Mouse (Mus musculus) brown adipose tissue, adult 24 weeks (tissue): ENCODE data around the gene Zfp683. TPM values are rescaled to one million over a fixed set of nuclear protein-coding genes. Genes with fewer than 3 reads are reported as not detected.

Source experiments
- H3K27ac ChIP-seq: fragments of 200-500 bp; replicated peaks from 2 replicates; pipeline ENCODE4 v1.5.1; 2012; ENCODE audit warnings: low read depth, mild to moderate bottlenecking, low read length
- H3K4me1 ChIP-seq: fragments of 200-500 bp; 2 replicates; pipeline ENCODE4 v1.6.1; 2012; ENCODE audit warnings: low read length, mixed read lengths; ENCODE audit not compliant: control insufficient read depth, insufficient read depth, insufficient read length
- H3K4me3 ChIP-seq: fragments of 200-500 bp; 2 replicates; pipeline ENCODE4 v1.5.1; 2012; ENCODE audit warnings: low read depth, mild to moderate bottlenecking, low read length, moderate library complexity; ENCODE audit not compliant: insufficient read depth
- polyA plus RNA-seq: library from polyadenylated mRNA; stranded (reverse); fragments of >200 nt; gene quantifications from 2 replicates; pipeline ENCODE4 v1.2.4, GENCODE M21; 2012; ENCODE audit not compliant: missing spikeins, insufficient read depth, insufficient read length

The Zfp683 gene
- polyA plus RNA-seq, 1 experiment: not detected

- Histone ChIP-seq H3K4me1 (no peaks in the 10 kb centered on the region), H3K27ac (peak within 1 kb of the TSS; percentile 31), H3K4me3 (peak within 1 kb of the TSS; percentile 39)
These were observed 41.4 kb downstream of the Zfp683 start, which contains the start of gene Cd52 for GRCm38 (mm10) chr4:134094923-134095547. Gene Cd52 (minus strand): TSS chr4:134095082.

GRCm38 (mm10) chr4:134096120-134096519 lies 42.5 kb downstream of the Zfp683 start:
- H3K27ac ChIP-seq: no peak overlapping the region
- H3K4me1 ChIP-seq: no peaks in the 10 kb centered on the region
- H3K4me3 ChIP-seq: no peak overlapping the region

- H3K27ac ChIP-seq: peak overlapping the region; percentile 76
- no peaks in the 10 kb centered on the region for H3K4me1 ChIP-seq
- no peak overlapping the region for H3K4me3 ChIP-seq
These were observed 43.5 kb downstream of the Zfp683 start for GRCm38 (mm10) chr4:134097015-134097608.

GRCm38 (mm10) chr4:134098628-134099027 lies 45.0 kb downstream of the Zfp683 start:
- no peaks in the 10 kb centered on the region for H3K4me1 ChIP-seq
- H3K27ac ChIP-seq: peak overlapping the region; percentile 79
- no peak overlapping the region for H3K4me3 ChIP-seq

GRCm38 (mm10) chr4:134100245-134100644 lies 46.6 kb downstream of the Zfp683 start:
- Histone ChIP-seq H3K27ac (no peak overlapping the region), H3K4me1 (no peaks in the 10 kb centered on the region), H3K4me3 (no peak overlapping the region)

GRCm38 (mm10) chr4:134101979-134102741 lies 48.5 kb downstream of the Zfp683 start, which contains the start of gene Ubxn11:
Gene Ubxn11 (plus strand): TSS chr4:134102570.
- H3K4me1 ChIP-seq: no peaks in the 10 kb centered on the region
- no peak within 1 kb of the TSS for H3K27ac ChIP-seq
- H3K4me3 ChIP-seq: peak within 1 kb of the TSS; percentile 90

- Histone ChIP-seq H3K27ac (no peak overlapping the region), H3K4me3 (peak overlapping the region; percentile 90), H3K4me1 (no peaks in the 10 kb centered on the region)
These were observed 49.1 kb downstream of the Zfp683 start for GRCm38 (mm10) chr4:134102742-134103119.

- Histone ChIP-seq H3K4me1 (no peaks in the 10 kb centered on the region), H3K4me3 (no peak overlapping the region), H3K27ac (no peak overlapping the region)
These were observed 52.5 kb downstream of the Zfp683 start for GRCm38 (mm10) chr4:134106105-134106504.

- Histone ChIP-seq H3K27ac (no peak overlapping the region), H3K4me1 (no peaks in the 10 kb centered on the region), H3K4me3 (no peak overlapping the region)
These were observed 54.1 kb downstream of the Zfp683 start for GRCm38 (mm10) chr4:134107730-134108129.

GRCm38 (mm10) chr4:134108196-134108595 lies 54.6 kb downstream of the Zfp683 start:
- Histone ChIP-seq H3K4me1 (no peaks in the 10 kb centered on the region), H3K27ac (no peak overlapping the region), H3K4me3 (no peak overlapping the region)

Other genes starting within 250 kb of the Zfp683 start
- gene Rps6ka1, start 166.0 kb upstream of the Zfp683 start, polyA plus RNA-seq: 3.3 and 4.2 TPM in 2 replicates
- gene Hmgn2, start 85.2 kb upstream of the Zfp683 start, polyA plus RNA-seq: 63.7 and 65.2 TPM in 2 replicates
- gene Dhdds, start 52.9 kb upstream of the Zfp683 start, polyA plus RNA-seq: 17.2 and 19.6 TPM in 2 replicates
- gene Lin28a, start 35.0 kb upstream of the Zfp683 start, polyA plus RNA-seq: not detected in 2 replicates
- not detected in 2 replicates for gene Crybg2, start 7.0 kb downstream of the Zfp683 start, polyA plus RNA-seq
- 14.0 and 16.8 TPM in 2 replicates for gene Cd52, start 41.2 kb downstream of the Zfp683 start, polyA plus RNA-seq
- 2.1 TPM in 1 of 2 replicates, not detected in the other for gene Ubxn11, start 48.7 kb downstream of the Zfp683 start, polyA plus RNA-seq
- 39.0 and 44.7 TPM in 2 replicates for gene Sh3bgrl3, start 75.0 kb downstream of the Zfp683 start, polyA plus RNA-seq
- gene Cep85, start 133.3 kb downstream of the Zfp683 start, polyA plus RNA-seq: 4.9 and 10.0 TPM in 2 replicates
- not detected in 2 replicates for gene Gm7534, start 149.2 kb downstream of the Zfp683 start, polyA plus RNA-seq
- not detected in 2 replicates for gene Catsper4, start 173.5 kb downstream of the Zfp683 start, polyA plus RNA-seq
- gene Cnksr1, start 184.6 kb downstream of the Zfp683 start, polyA plus RNA-seq: 0.63 TPM in 1 of 2 replicates, not detected in the other
- not detected in 2 replicates for gene E130218I03Rik, start 189.8 kb downstream of the Zfp683 start, polyA plus RNA-seq
- gene Zfp593, start 191.8 kb downstream of the Zfp683 start, polyA plus RNA-seq: 2.8 and 3.1 TPM in 2 replicates
- gene Gm30191, start 193.1 kb downstream of the Zfp683 start, polyA plus RNA-seq: not detected in 2 replicates
- gene Grrp1, start 200.3 kb downstream of the Zfp683 start, polyA plus RNA-seq: 2.5 and 2.8 TPM in 2 replicates
- gene Pdik1l, start 234.1 kb downstream of the Zfp683 start, polyA plus RNA-seq: 5.0 and 7.8 TPM in 2 replicates